Mouse (Mus musculus) midbrain, embryonic 11.5 days (tissue): ENCODE results near the gene Lnx1. TPM values are rescaled to one million over a fixed set of nuclear protein-coding genes. Genes with fewer than 3 reads are reported as not detected.

Experiments used
- ATAC-seq: fragments of 200-750 bp; cut with Nextera tagmentation; 2 replicates; pipeline ENCODE4 v1.8.0; 2017; ENCODE audit warnings: moderate TSS enrichment, moderate library complexity; ENCODE audit not compliant: low FRiP score
- DNase-seq: peaks from one replicate; pipeline ENCODE4 v3.0.0; 2015; ENCODE audit warnings: low spot score; ENCODE audit errors: missing footprints
- H3K27ac ChIP-seq: fragments of 300-500 bp; sonication (generic); 2 replicates; pipeline ENCODE4 v1.5.1; 2014; ENCODE audit warnings: low read depth, low read length
- H3K27me3 ChIP-seq: fragments of 300-500 bp; sonication (generic); 2 replicates; pipeline ENCODE4 v1.6.1; 2014; ENCODE audit warnings: mild to moderate bottlenecking, low read length, moderate library complexity, mixed read lengths; ENCODE audit not compliant: control insufficient read depth, insufficient read depth
- H3K36me3 ChIP-seq: fragments of 300-500 bp; sonication (generic); 2 replicates; pipeline ENCODE4 v1.6.1; 2014; ENCODE audit warnings: mild to moderate bottlenecking, low read length, moderate library complexity, mixed read lengths; ENCODE audit not compliant: control insufficient read depth, insufficient read depth
- H3K4me1 ChIP-seq: fragments of 300-500 bp; sonication (generic); 2 replicates; pipeline ENCODE4 v1.6.1; 2014; ENCODE audit warnings: low read length; ENCODE audit not compliant: control insufficient read depth, insufficient read depth
- H3K4me2 ChIP-seq: fragments of 300-500 bp; sonication (generic); 2 replicates; pipeline ENCODE4 v1.6.1; 2014; ENCODE audit warnings: mild to moderate bottlenecking, moderate library complexity
- H3K4me3 ChIP-seq: fragments of 300-500 bp; sonication (generic); 2 replicates; pipeline ENCODE4 v1.5.1; 2014; ENCODE audit warnings: low read depth, low read length
- H3K9ac ChIP-seq: fragments of 300-500 bp; sonication (generic); 2 replicates; pipeline ENCODE4 v1.6.1; 2014; ENCODE audit warnings: low read length
- H3K9me3 ChIP-seq: fragments of 300-500 bp; sonication (generic); 2 replicates; pipeline ENCODE4 v1.6.1; 2016; ENCODE audit warnings: low read length; ENCODE audit not compliant: control insufficient read depth
- WGBS: fragments of 180-500 bp; shearing (Covaris S2); extraction: QIAGEN DNeasy Blood & Tissue Kit; methylation state at CpG from one replicate; pipeline ENCODE4 v1.1.7; 2014; 5-methylcytosine and 5-hydroxymethylcytosine counted together
- polyA plus RNA-seq: library from polyadenylated mRNA; unstranded; fragments of >200 nt; fragmentation: Nextera tagmentation; extraction: Ambion mirVana; gene quantifications from 2 replicates; pipeline ENCODE4 v1.2.1, GENCODE M21; 2014

Lnx1 gene
- polyA plus RNA-seq = 0.51 and 0.74 TPM in 2 replicates

- H3K27ac ChIP-seq = no peak within 1 kb of the TSS
- H3K4me2 ChIP-seq = no peak within 1 kb of the TSS
- DNase-seq = peak; percentile 67
Measured at GRCm38 (mm10) chr5:74702766-74703165, at the start of gene Lnx1. Gene Lnx1, minus strand, starts transcription at chr5:74702912.

GRCm38 (mm10) chr5:74750501-74750900 lies 47.8 kb upstream of the Lnx1 start:
- Histone ChIP-seq H3K4me2 (no peak overlapping the region), H3K27me3 (no peaks in the 10 kb centered on the region), H3K4me3 (no peak overlapping the region), H3K36me3 (no peaks in the 10 kb centered on the region), H3K9me3 (no peaks in the 10 kb centered on the region), H3K4me1 (no peaks in the 10 kb centered on the region), H3K27ac (no peak overlapping the region), H3K9ac (no peak overlapping the region)
- DNase-seq (no peak), ATAC-seq (no peak)
- WGBS = 89% methylated on average over 5 of the region's 5 CpGs

More at GRCm38 (mm10) chr5:74702766-74703165, at the start of gene Lnx1:
- no peak for ATAC-seq
- Histone ChIP-seq H3K27me3 (no peaks in the 10 kb centered on the region), H3K4me1 (no peaks in the 10 kb centered on the region), H3K36me3 (no peaks in the 10 kb centered on the region), H3K4me3 (no peak within 1 kb of the TSS), H3K9me3 (no peaks in the 10 kb centered on the region), H3K9ac (no peak within 1 kb of the TSS)
- WGBS = 53% methylated on average over 11 of the region's 11 CpGs

GRCm38 (mm10) chr5:74747476-74747875 lies 44.8 kb upstream of the Lnx1 start:
- ATAC-seq (no peak), DNase-seq (no peak)
- Histone ChIP-seq H3K4me1 (no peaks in the 10 kb centered on the region), H3K36me3 (no peaks in the 10 kb centered on the region), H3K9me3 (no peaks in the 10 kb centered on the region), H3K27me3 (no peaks in the 10 kb centered on the region), H3K9ac (no peak overlapping the region), H3K4me2 (no peak overlapping the region), H3K4me3 (no peak overlapping the region), H3K27ac (no peak overlapping the region)
- 94% methylated on average over 3 of the region's 3 CpGs for WGBS

DNA sequence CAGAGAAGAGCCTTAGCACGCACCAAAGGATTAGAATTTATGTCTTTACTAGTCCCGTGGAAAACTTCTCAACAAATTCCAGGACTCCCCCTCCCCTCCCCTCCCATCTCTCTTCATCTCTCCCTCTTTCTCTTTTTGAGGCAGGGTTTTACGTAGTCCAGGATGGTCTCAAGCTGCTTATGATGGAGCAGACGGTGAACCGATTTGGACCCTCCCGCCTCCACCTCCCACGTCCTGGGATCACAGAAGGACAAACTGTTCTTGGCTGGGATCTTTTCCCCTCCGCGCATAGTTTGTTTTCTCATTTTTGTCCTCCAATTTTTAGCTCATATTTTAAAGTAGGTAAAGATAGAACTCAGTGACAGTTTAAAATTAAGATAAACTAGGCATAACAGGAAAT lies 38.2 kb upstream of the Lnx1 start:
- no peak overlapping the region for H3K4me2 ChIP-seq
- no peaks in the 10 kb centered on the region for H3K9me3 ChIP-seq
- no peak overlapping the region for H3K27ac ChIP-seq
- H3K27me3 ChIP-seq = no peaks in the 10 kb centered on the region
- no peaks in the 10 kb centered on the region for H3K36me3 ChIP-seq
- no peak overlapping the region for H3K9ac ChIP-seq
- no peaks in the 10 kb centered on the region for H3K4me1 ChIP-seq
- H3K4me3 ChIP-seq = no peak overlapping the region
- no peak for DNase-seq
- 93% methylated on average over 9 of the region's 9 CpGs for WGBS
- no peak for ATAC-seq

DNA sequence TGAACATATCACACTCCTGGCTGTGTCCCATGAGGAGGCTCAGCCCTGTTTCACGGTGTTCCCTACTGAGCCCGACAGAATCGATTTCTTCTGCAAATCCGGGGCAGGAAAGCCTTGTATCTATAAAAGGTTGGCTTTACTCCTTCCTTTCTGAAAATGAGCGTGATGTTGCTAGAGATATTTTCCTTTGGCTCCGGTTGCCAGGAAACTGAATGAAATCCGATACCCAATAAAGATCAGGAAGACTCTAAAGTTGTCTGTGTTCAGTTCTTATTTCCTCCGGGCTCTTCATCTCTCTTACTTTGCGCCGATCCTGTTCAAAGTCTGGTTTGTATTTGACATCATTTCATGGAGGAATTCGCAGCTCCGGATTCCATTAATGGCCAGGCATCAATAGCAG lies 36.7 kb upstream of the Lnx1 start:
- ATAC-seq (no peak), DNase-seq (no peak)
- H3K9ac ChIP-seq = no peak overlapping the region
- H3K4me2 ChIP-seq = no peak overlapping the region
- no peaks in the 10 kb centered on the region for H3K9me3 ChIP-seq
- no peaks in the 10 kb centered on the region for H3K27me3 ChIP-seq
- H3K27ac ChIP-seq = no peak overlapping the region
- 77% methylated on average over 12 of the region's 12 CpGs for WGBS
- H3K4me3 ChIP-seq = no peak overlapping the region
- no peaks in the 10 kb centered on the region for H3K4me1 ChIP-seq
- H3K36me3 ChIP-seq = no peaks in the 10 kb centered on the region

GRCm38 (mm10) chr5:74738312-74738711 lies 35.6 kb upstream of the Lnx1 start:
- Histone ChIP-seq H3K9me3 (no peaks in the 10 kb centered on the region), H3K4me2 (no peak overlapping the region), H3K27me3 (no peaks in the 10 kb centered on the region), H3K27ac (no peak overlapping the region), H3K9ac (no peak overlapping the region), H3K4me1 (no peaks in the 10 kb centered on the region), H3K4me3 (no peak overlapping the region), H3K36me3 (no peaks in the 10 kb centered on the region)
- DNase-seq (no peak), ATAC-seq (no peak)
- 60% methylated on average over 3 of the region's 3 CpGs for WGBS

GRCm38 (mm10) chr5:74733885-74734558 lies 31.3 kb upstream of the Lnx1 start:
- no peak overlapping the region for H3K4me2 ChIP-seq
- no peaks in the 10 kb centered on the region for H3K36me3 ChIP-seq
- 57% methylated on average over 7 of the region's 7 CpGs for WGBS
- DNase-seq = no peak
- no peak for ATAC-seq
- no peak overlapping the region for H3K27ac ChIP-seq
- no peaks in the 10 kb centered on the region for H3K4me1 ChIP-seq
- H3K9ac ChIP-seq = no peak overlapping the region
- H3K9me3 ChIP-seq = no peaks in the 10 kb centered on the region
- no peaks in the 10 kb centered on the region for H3K27me3 ChIP-seq
- no peak overlapping the region for H3K4me3 ChIP-seq

- Histone ChIP-seq H3K4me2 (no peak overlapping the region), H3K27me3 (no peaks in the 10 kb centered on the region), H3K4me3 (no peak overlapping the region), H3K9ac (no peak overlapping the region), H3K36me3 (no peaks in the 10 kb centered on the region), H3K27ac (no peak overlapping the region), H3K9me3 (no peaks in the 10 kb centered on the region), H3K4me1 (no peaks in the 10 kb centered on the region)
- ATAC-seq (no peak), DNase-seq (no peak)
- 74% methylated on average over 8 of the region's 8 CpGs for WGBS
Measured at GRCm38 (mm10) chr5:74732613-74733012, 29.9 kb upstream of the Lnx1 start.

DNA sequence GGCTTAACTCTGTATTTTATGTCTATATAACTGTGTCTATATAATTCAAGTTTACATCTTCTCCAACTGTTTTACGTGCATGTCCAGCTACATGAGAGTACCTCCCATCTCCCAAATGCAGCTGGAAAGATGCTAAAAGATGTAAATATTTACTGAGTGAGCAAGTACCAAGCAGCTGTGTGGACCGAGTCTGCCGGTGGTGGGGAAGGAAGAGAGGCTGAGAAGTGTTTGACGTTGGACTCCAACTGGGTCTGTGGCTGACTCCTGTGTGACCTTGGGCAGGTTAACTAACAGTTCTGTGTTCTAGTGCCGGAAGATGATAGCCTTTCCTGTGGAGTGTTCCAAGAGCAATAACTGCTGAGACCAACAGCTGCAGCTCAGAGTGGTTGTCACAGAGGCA lies 27.9 kb upstream of the Lnx1 start:
- H3K9me3 ChIP-seq = no peaks in the 10 kb centered on the region
- H3K9ac ChIP-seq = no peak overlapping the region
- H3K4me2 ChIP-seq = no peak overlapping the region
- no peaks in the 10 kb centered on the region for H3K27me3 ChIP-seq
- no peak for DNase-seq
- no peak overlapping the region for H3K27ac ChIP-seq
- H3K4me3 ChIP-seq = no peak overlapping the region
- no peak for ATAC-seq
- no peaks in the 10 kb centered on the region for H3K4me1 ChIP-seq
- H3K36me3 ChIP-seq = no peaks in the 10 kb centered on the region
- 85% methylated on average over 5 of the region's 5 CpGs for WGBS
